Mouse (Mus musculus) MEL (cell line): ENCODE measurements around the gene Fgfr2. TPM values are rescaled to one million over a fixed set of nuclear protein-coding genes. Genes with fewer than 3 reads are reported as not detected.

Source experiments
- DNase-seq: peaks from one replicate; pipeline ENCODE4 v3.0.0; 2011; ENCODE audit warnings: low read depth, low spot score
- H3K27ac ChIP-seq: 2 replicates; pipeline ENCODE4 v1.5.1; 2012; ENCODE audit warnings: low read depth, mild to moderate bottlenecking, control low read depth, low read length, moderate library complexity; ENCODE audit not compliant: control insufficient read depth
- H3K27me3 ChIP-seq, 2 experiments: fragments of 150-350 bp in 1 of 2; sonication (generic) in 1 of 2; 2 replicates each; pipeline ENCODE4 v1.6.1; 2012; ENCODE audit warnings: low read length in 2 of 2, mild to moderate bottlenecking in 2 of 2, improper control_type of control experiment in 1 of 2, moderate library complexity in 1 of 2; ENCODE audit not compliant: insufficient read depth in 2 of 2, control insufficient read depth in 1 of 2
- H3K36me3 ChIP-seq, 2 experiments: 2 replicates each; pipeline ENCODE4 v1.6.1; 2012 to 2014; ENCODE audit warnings: low read length in 2 of 2, improper control_type of control experiment in 1 of 2, inconsistent platforms in 1 of 2, mild to moderate bottlenecking in 1 of 2; ENCODE audit not compliant: insufficient read depth in 2 of 2, control insufficient read depth in 1 of 2
- H3K4me1 ChIP-seq, 2 experiments: fragments of 150-350 bp in 1 of 2; sonication (generic) in 1 of 2; 2 replicates each; pipeline ENCODE4 v1.6.1; 2012; ENCODE audit warnings: low read length in 2 of 2, improper control_type of control experiment in 1 of 2, mild to moderate bottlenecking in 1 of 2; ENCODE audit not compliant: insufficient read depth in 2 of 2, control insufficient read depth in 1 of 2
- H3K4me3 ChIP-seq, 2 experiments: fragments of 150-350 bp in 1 of 2; sonication (generic) in 1 of 2; 2 replicates each; pipeline ENCODE4 v1.5.1; 2012; ENCODE audit warnings: low read depth in 2 of 2, low read length in 2 of 2, mild to moderate bottlenecking in 2 of 2, moderate library complexity in 2 of 2, control low read depth in 1 of 2, improper control_type of control experiment in 1 of 2; ENCODE audit not compliant: control insufficient read depth in 1 of 2, insufficient read depth in 1 of 2
- H3K79me2 ChIP-seq: 2 replicates; pipeline ENCODE4 v1.6.1; 2012; ENCODE audit warnings: mild to moderate bottlenecking, low read length, moderate library complexity; ENCODE audit not compliant: control insufficient read depth, poor library complexity, insufficient read depth
- H3K9ac ChIP-seq: 2 replicates; pipeline ENCODE4 v1.6.1; 2012; ENCODE audit warnings: low read depth, mild to moderate bottlenecking, control low read depth, low read length, moderate library complexity; ENCODE audit not compliant: control insufficient read depth, poor library complexity, severe bottlenecking
- H3K9me3 ChIP-seq: fragments of 150-350 bp; sonication (generic); replicated peaks from 2 replicates; pipeline ENCODE4 v1.6.1; 2012; ENCODE audit warnings: mild to moderate bottlenecking, low read length, improper control_type of control experiment, moderate library complexity; ENCODE audit not compliant: insufficient read depth
- CHD2 ChIP-seq: IDR thresholded peaks from 2 replicates; pipeline ENCODE4 v1.6.1; 2011; ENCODE audit warnings: low read length, improper control_type of control experiment
- E2F4 ChIP-seq: IDR thresholded peaks from 2 replicates; pipeline ENCODE4 v1.6.1; 2011; ENCODE audit warnings: low read depth, low read length, improper control_type of control experiment, borderline replicate concordance
- EP300 ChIP-seq, 2 experiments: IDR thresholded peaks; 2 replicates each; pipeline ENCODE4 v1.6.1; 2011; ENCODE audit warnings: improper control_type of control experiment in 2 of 2, low read length in 2 of 2, low read depth in 1 of 2, mild to moderate bottlenecking in 1 of 2
- ETS1 ChIP-seq: IDR thresholded peaks from 2 replicates; pipeline ENCODE4 v1.6.1; 2012; ENCODE audit warnings: low read depth, mild to moderate bottlenecking, inconsistent platforms, low read length, improper control_type of control experiment, moderate library complexity
- GABPA ChIP-seq: IDR thresholded peaks from 2 replicates; pipeline ENCODE4 v1.6.1; 2012; ENCODE audit warnings: low read depth, mild to moderate bottlenecking, inconsistent platforms, low read length, improper control_type of control experiment, moderate library complexity
- HCFC1 ChIP-seq: IDR thresholded peaks from 2 replicates; pipeline ENCODE4 v1.6.1; 2012; ENCODE audit warnings: low read depth, mild to moderate bottlenecking, inconsistent platforms, low read length, improper control_type of control experiment, moderate library complexity
- MEF2A ChIP-seq: IDR thresholded peaks from 2 replicates; pipeline ENCODE4 v1.6.1; 2014; ENCODE audit warnings: low read depth, mild to moderate bottlenecking, inconsistent platforms, low read length, improper control_type of control experiment; ENCODE audit not compliant: poor library complexity, insufficient replicate concordance, severe bottlenecking; ENCODE audit errors: extremely low read depth
- POLR2A ChIP-seq, 2 experiments: IDR thresholded peaks; 2 replicates each; pipeline ENCODE4 v1.6.1; 2011 to 2012; ENCODE audit warnings: low read length in 2 of 2, mild to moderate bottlenecking in 2 of 2, control low read depth in 1 of 2, improper control_type of control experiment in 1 of 2, low read depth in 1 of 2, moderate library complexity in 1 of 2; ENCODE audit not compliant: control insufficient read depth in 1 of 2, insufficient read depth in 1 of 2, poor library complexity in 1 of 2
- POLR2AphosphoS2 ChIP-seq: IDR thresholded peaks from 2 replicates; pipeline ENCODE4 v1.6.1; 2011; ENCODE audit warnings: low read length, improper control_type of control experiment
- SIN3A ChIP-seq: IDR thresholded peaks from 2 replicates; pipeline ENCODE4 v1.6.1; 2012; ENCODE audit warnings: low read length, improper control_type of control experiment, inconsistent platforms
- TAL1 ChIP-seq: IDR thresholded peaks from 2 replicates; pipeline ENCODE4 v1.6.1; 2012; ENCODE audit warnings: mild to moderate bottlenecking, inconsistent platforms, low read length, moderate library complexity, mixed read lengths
- UBTF ChIP-seq: IDR thresholded peaks from 2 replicates; pipeline ENCODE4 v1.6.1; 2012; ENCODE audit warnings: low read depth, mild to moderate bottlenecking, inconsistent platforms, low read length, improper control_type of control experiment, moderate library complexity, borderline replicate concordance; ENCODE audit not compliant: insufficient read depth
- USF1 ChIP-seq: IDR thresholded peaks from 2 replicates; pipeline ENCODE4 v1.6.1; 2014; ENCODE audit warnings: low read depth, mild to moderate bottlenecking, inconsistent platforms, low read length, improper control_type of control experiment, moderate library complexity
- ZKSCAN1 ChIP-seq: IDR thresholded peaks from 2 replicates; pipeline ENCODE4 v1.6.1; 2012; ENCODE audit warnings: low read depth, mild to moderate bottlenecking, inconsistent platforms, low read length, improper control_type of control experiment, moderate library complexity
- polyA plus RNA-seq, 2 experiments: library from polyadenylated mRNA; stranded (reverse) in 1 of 2; unstranded in 1 of 2; fragments of >175 nt in 1 of 2; fragments of >200 nt in 1 of 2; gene quantifications; 2 replicates each; pipeline versions ENCODE4 v1.2.1 to v1.2.4; 2012; ENCODE audit warnings: low replicate concordance in 2 of 2, low read depth in 1 of 2; ENCODE audit not compliant: insufficient read length in 2 of 2, insufficient read depth in 1 of 2, missing spikeins in 1 of 2
- total RNA-seq: library from RNA; depleted of rRNA; stranded (reverse); fragments of 300-350 nt; gene quantifications from 2 replicates; pipeline ENCODE4 v1.2.3, GENCODE M21; 2012

Gene Fgfr2
- total and polyA plus RNA-seq, 3 experiments: not detected

DNA sequence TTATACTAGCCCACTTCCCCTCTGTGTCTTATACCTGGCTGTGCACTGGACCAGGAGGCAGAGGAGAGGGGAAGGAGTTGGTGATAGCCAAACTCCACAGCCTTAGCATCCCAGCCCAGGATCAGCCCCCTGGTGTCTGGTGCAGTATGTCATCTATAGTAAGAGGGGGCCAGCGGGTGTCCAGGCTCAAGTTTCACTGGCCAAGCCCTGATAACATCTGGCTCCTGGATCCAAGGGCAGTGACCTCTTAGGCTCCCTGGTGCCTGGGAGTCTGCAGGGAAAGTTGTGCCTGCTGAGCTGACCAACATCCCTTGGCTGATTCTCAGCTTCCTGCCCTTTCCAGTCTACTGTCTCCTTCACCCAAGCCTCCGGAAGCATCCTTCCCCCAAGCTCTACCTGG lies 1315.9 kb downstream of the Fgfr2 start:
- Histone ChIP-seq H3K79me2 (no peaks in the 10 kb centered on the region), H3K36me3 (no peaks in the 10 kb centered on the region), H3K4me3 (no peak overlapping the region), H3K4me1 (no peaks in the 10 kb centered on the region), H3K9me3 (no peaks in the 10 kb centered on the region), H3K9ac (no peak overlapping the region), H3K27me3 (no peaks in the 10 kb centered on the region), H3K27ac (no peak overlapping the region)
- TF ChIP-seq USF1 (no peak), E2F4 (no peak), EP300 (IDR thresholded peaks at IDR 0.05; ENCODE audit: low read depth in 1 of 2, low read length in 2 of 2) (no peak), GABPA (no peak), MEF2A (no peak), TAL1 (no peak), SIN3A (no peak), ZKSCAN1 (no peak), POLR2AphosphoS2 (no peak)
- no peak for DNase-seq

DNA sequence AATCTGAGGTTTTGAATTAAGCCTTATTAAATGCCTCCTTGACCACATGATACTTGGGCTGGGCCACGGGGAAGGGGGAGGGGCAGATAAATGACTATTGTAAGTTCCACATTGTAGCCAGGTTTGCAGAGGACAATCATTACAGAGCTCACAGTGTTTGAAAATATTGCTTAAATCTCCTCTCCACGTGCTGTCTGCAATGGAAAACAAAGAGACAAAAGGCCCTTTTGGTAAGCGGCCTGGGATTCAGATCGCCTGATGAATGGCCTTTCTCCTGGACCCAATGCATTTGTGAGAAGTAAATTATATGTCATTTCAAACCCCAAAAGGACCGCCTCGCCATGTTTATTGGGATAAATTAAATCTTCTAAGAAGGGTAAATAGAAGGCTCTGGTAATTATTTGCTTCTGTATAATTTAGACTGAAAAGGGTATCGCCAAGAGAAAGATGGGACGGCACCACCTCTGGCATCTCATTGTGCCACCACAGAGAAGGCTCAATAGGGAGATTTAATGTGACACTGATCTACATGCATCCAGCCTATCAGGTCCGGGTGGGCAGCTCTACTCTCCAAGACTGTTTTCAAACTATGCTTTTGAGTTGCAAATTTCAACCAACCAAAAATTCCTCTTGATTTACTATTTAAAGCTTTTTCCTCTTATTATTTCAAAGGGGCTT lies 1317.5 kb downstream of the Fgfr2 start:
- H3K27ac ChIP-seq: no peak overlapping the region
- no peak overlapping the region for H3K9ac ChIP-seq
- no peak for TF ChIP-seq ETS1
- TF ChIP-seq HCFC1: no peak
- no peak for TF ChIP-seq CHD2
- TF ChIP-seq POLR2A (IDR thresholded peaks at IDR 0.05; ENCODE audit: control insufficient read depth in 1 of 2, insufficient read depth in 1 of 2, low read depth in 1 of 2, low read length in 2 of 2, poor library complexity in 1 of 2): no peak
- TF ChIP-seq GABPA: no peak
- no peak for TF ChIP-seq USF1
- TF ChIP-seq UBTF: no peak
- no peak for DNase-seq
- no peak overlapping the region for H3K4me3 ChIP-seq
- no peaks in the 10 kb centered on the region for H3K79me2 ChIP-seq
- no peaks in the 10 kb centered on the region for H3K27me3 ChIP-seq
- H3K9me3 ChIP-seq: no peaks in the 10 kb centered on the region
- no peaks in the 10 kb centered on the region for H3K36me3 ChIP-seq
- no peaks in the 10 kb centered on the region for H3K4me1 ChIP-seq
